Mouse (Mus musculus) B cell, adult 2 months (primary cell): Measurements from ENCODE around the gene Duoxa1.

Experiments used
- DNase-seq, 2 experiments: peaks; one replicate each; pipeline ENCODE4 v3.0.0; 2022

The Duoxa1 gene

DNA sequence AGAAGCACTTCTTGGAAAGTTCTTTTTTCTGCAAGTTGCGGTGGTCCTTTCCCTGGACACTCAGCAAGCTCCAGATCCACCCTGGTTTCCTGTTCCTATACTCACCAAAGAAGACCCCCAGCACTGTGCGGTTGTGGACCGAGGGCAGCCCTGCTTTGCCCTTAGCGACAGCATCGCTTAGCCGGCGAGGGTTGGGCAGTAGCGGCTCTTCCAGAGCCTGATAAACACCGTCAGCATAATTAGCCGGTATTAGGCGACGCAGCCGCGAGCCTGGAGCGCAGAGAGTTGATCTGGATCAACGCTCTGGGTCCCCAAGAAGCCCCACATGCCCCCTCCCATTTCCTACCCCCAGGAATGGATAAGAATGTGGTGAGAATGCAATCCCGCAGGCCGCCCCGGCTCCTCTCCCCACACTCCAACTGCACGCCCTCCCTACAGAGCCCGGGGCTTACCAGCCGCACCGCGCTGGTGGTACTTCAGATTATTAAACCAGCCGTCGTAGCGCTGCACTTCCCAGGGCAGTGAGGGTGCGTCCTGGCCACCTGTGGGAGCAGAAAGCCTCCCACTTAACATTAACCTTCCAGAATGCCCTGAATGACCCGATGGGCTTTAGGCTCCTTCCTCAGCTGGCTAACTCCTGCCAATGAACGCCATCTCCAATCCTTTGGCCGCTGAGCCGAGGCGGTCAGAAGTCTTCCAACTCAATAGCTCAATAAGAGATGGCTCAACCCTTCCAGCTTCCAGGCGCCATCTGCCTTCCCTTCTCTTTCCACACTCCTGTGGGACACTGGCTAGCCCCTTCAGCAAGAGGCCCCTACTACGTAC lies 16.0 kb downstream of the Duoxa1 start:
- peak; percentile 13 to 25 for DNase-seq

DNA sequence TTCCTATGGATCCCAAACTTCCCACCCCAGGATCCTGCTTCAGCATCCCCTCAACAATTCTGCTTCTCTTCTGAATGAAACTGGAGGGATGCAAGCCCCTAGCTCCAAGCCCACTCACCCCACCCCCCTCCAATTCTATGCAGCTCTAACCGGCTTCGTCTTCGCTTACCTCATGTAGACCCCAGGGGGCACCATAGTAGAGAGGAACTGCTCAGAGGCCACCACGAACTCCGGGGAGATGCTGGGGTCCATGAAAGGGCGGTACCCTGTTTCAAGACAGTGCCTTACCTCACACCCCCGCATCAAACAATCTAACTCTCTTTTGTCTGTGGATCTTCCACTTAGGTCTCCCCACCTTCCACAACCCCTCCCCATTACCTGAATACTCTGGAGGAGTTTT lies 18.6 kb downstream of the Duoxa1 start:
- peak; percentile 11 to 17 for DNase-seq

DNA sequence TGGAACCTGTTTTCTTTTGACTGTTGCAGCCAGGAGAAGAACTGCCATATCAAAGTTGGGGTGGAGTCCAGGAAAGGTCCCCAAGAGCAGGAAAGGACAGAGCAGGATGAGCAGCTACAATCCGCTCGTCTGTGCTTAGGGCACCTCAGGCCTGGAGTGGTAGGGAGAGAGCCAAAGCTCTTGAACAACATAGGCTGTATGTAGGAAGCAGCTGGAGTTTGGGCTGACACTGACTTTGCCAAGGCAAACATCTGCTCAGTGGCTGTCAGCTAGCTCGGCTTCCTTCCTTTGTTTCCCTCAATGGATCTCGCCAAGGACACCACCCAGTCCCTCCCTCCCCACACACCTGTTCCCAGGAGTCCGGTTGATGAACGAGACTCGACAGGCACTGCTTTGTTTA lies 27.4 kb downstream of the Duoxa1 start:
- DNase-seq: no peak

DNA sequence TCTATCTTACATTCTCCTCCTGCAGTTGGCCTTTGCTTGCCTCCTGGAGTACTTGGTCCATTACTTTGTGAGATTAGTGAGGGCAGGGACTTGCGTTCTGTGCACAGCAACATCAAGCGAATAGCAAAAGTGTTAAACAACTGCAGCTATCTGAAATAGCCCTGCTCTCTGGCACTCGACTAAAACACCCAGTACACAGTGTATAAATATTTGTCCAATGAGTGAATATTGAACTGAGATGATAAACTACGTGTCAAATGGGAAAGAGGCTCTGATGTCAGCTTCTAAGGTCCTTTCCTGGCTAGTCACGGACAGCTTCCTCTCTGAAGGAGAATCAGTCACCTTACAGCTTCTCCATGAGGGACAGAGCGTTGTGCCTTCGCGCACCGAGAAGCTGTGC lies 29.4 kb downstream of the Duoxa1 start:
- DNase-seq: no peak

DNA sequence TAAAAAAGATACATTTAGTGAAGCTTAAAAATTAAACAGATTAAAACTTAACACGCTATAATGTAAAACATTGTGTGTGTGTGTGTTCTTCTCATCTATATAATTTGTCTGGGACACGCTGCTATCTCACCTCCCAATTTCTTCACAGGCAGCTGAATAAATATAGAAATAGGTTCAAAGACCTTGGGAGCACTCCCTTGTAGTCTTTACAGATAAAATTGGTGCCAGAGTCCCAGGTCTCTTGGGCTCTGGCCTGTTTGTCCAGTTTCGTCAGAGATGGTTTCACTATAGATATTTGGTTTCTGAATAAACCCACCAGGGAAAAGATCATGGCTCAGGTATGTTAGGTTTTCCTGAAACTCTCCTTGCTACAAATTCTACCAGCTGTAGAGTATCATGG lies 34.8 kb downstream of the Duoxa1 start:
- no peak for DNase-seq

DNA sequence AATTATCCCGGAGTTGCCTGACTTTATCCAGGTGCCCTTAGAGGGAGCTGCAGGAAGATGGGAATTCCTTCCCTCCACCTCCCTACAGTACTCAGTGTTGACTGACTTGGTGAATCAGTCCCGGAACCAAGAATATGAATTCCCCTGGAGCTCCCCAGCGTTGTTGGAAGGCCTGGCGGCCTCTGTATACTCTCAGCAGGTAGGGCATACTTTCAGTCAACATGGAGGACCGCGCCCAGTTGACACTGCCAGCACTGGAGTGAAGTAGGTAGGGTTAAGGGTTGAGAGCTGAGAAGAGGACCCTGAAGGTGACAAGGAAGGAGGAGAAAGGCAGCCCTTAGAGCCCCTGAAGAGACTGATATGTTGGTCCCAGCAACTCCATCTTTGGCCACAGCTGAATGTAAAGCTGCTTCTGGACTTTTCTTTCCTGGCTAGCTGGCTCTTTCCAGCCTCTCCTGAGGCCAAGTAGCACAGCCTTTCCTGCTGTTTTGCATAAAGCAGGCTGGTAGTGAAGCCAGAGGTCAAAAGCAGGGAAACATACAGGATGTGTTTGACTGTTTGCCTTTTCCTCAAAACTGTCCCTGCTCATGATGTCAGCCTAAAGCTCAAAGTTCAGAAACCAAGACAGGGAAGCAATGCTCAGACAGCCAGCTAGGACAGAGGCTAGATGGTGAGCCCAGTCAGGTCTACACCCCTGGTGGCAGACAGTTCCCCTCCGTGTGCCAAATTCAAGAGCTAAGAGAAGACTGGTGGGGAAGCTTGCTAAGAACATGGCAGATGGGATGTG lies 46.9 kb downstream of the Duoxa1 start:
- DNase-seq: no peak

DNA sequence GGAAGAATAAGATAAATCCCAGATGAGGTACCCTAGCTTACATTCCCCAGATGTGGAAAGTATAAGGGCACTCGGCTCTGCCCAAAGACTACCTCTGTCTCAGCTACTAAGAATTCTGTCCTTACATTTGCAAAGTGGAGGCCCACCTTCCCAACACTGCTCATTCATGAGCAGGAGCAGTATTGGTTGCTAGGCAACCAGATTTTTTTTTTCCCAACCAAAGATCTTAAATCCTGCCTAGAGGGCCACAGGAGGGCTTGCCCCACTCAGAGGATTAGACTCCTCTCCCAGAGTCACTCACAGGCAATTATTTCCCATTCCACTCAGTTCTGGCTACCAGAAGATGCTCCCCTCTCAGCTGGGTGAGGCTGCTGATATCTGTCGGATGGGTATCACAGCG lies 48.8 kb downstream of the Duoxa1 start:
- no peak for DNase-seq

DNA sequence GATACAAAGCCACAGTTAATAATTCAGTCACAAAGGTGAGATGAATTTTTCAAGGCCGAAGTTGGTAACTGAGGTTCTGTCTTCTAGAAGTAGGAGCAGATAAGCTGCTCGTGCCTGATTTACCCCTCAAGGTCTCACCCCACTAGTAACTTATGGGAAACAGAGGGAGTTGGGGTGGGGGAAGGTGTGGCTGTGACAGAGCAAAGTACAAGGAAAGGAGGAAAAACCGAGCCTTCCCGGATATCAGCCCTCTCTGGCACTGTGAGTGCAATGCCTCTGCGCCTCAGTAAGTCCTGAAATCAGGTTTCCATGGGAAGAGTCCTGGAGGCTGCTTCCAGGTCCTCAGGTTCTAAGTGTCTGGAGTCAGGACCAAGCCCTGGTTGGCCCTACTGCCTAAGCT lies 52.8 kb downstream of the Duoxa1 start:
- DNase-seq: no peak

DNA sequence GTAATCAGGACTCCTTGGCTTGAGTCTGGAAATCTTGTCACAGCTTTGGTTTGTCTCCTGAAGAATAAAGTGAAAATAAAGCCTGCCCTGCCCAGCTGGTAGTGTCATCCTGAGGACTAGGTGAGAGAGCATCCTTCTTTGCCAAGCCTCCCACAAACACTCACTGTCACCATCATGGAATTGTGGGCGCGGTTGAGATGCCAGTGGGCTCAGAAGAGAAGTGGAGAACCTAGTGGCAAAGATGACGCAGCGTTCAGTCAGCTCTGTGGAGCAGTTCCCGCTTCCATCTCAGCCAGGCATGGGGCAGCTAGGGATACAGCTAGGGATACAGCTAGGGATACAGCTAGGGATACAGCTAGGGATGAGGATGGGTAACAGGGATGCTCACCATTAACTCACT lies 57.5 kb downstream of the Duoxa1 start:
- DNase-seq: no peak
